Mouse (Mus musculus) intestine, postnatal 0 days (tissue): ENCODE results near the gene Agbl4. TPM values are rescaled to one million over a fixed set of nuclear protein-coding genes. Genes with fewer than 3 reads are reported as not detected.

Experiments
- ATAC-seq: fragments of 200-750 bp; cut with Nextera tagmentation; 2 replicates; pipeline ENCODE4 v1.8.0; 2017; ENCODE audit warnings: mild to moderate bottlenecking, moderate TSS enrichment, moderate library complexity
- H3K27ac ChIP-seq: fragments of 300-500 bp; sonication (generic); 2 replicates; pipeline ENCODE4 v1.5.1; 2014; ENCODE audit warnings: mild to moderate bottlenecking, low read depth, low read length, moderate library complexity
- H3K27me3 ChIP-seq: fragments of 300-500 bp; sonication (generic); replicated peaks from 2 replicates; pipeline ENCODE4 v1.6.1; 2014; ENCODE audit warnings: low read length, mixed read lengths; ENCODE audit not compliant: control insufficient read depth, insufficient read depth
- H3K36me3 ChIP-seq: fragments of 300-500 bp; sonication (generic); 2 replicates; pipeline ENCODE4 v1.6.1; 2014; ENCODE audit warnings: mild to moderate bottlenecking, moderate library complexity; ENCODE audit not compliant: control insufficient read depth, insufficient read depth
- H3K4me1 ChIP-seq: fragments of 300-500 bp; sonication (generic); replicated peaks from 2 replicates; pipeline ENCODE4 v1.6.1; 2014; ENCODE audit warnings: antibody characterized with exemption, low read length, mixed read lengths; ENCODE audit not compliant: control insufficient read depth, insufficient read depth
- H3K4me2 ChIP-seq: fragments of 300-500 bp; sonication (generic); replicated peaks from 2 replicates; pipeline ENCODE4 v1.6.1; 2014; ENCODE audit warnings: low read depth, mild to moderate bottlenecking, moderate library complexity
- H3K4me3 ChIP-seq: fragments of 300-500 bp; sonication (generic); 2 replicates; pipeline ENCODE4 v1.5.1; 2014; ENCODE audit warnings: low read depth, low read length
- H3K9ac ChIP-seq: fragments of 300-500 bp; sonication (generic); 2 replicates; pipeline ENCODE4 v1.6.1; 2014; ENCODE audit warnings: mild to moderate bottlenecking, low read depth, low read length
- H3K9me3 ChIP-seq: fragments of 300-500 bp; sonication (generic); 2 replicates; pipeline ENCODE4 v1.6.1; 2016; ENCODE audit warnings: mixed run types; ENCODE audit not compliant: control insufficient read depth
- CTCF ChIP-seq: sonication (generic); IDR thresholded peaks from 2 replicates; pipeline ENCODE4 v1.5.1; 2016; ENCODE audit warnings: low read depth, mild to moderate bottlenecking, control low read depth, antibody characterized with exemption, moderate library complexity
- WGBS: fragments of 180-500 bp; shearing (Covaris S2); extraction: QIAGEN DNeasy Blood & Tissue Kit; methylation state at CpG from one replicate; pipeline ENCODE4 v1.1.7; 2014; 5-methylcytosine and 5-hydroxymethylcytosine counted together
- polyA plus RNA-seq: library from polyadenylated mRNA; unstranded; fragments of >200 nt; fragmentation: Nextera tagmentation; extraction: Ambion mirVana; gene quantifications from 2 replicates; pipeline ENCODE4 v1.2.1, GENCODE M21; 2015

The Agbl4 gene
- polyA plus RNA-seq, 1 experiment from 2014 or later = 0.18 TPM

DNA sequence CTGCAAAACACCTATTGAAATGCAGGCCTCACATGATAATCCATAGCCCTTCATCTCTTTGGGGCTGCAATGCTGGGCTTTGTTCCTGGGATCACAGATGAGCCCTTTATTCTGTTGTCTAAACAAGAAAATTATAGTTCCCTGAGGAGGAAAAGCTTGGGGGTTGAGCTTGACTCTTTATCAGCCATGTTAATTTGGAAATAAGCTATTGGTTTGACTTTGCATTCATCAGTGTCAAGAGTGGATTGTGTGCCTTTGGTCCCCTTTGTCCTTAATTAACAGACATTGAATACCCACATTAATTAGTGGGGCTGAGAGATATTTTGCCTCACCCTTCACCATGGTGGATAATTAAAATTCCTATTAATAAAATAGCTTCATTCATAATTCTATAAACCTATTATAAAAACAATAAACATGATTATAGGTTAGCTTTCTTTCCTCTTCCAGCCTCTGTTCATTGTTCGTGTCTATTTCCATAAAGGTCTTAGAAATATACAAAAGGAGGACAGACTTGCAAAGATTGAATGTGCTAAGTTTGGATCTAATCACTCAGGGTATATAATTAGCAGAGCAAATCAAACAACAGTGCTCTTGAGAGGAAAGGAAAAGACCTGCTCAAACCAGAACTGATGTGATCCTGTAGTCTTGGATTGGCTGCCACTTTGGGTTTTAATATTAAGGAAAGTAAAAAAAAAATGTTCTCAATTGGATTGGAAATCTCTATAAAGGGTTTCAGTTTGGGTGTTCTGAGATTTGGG lies 607.4 kb downstream of the Agbl4 start:
- no peak overlapping the region for H3K4me2 ChIP-seq
- H3K27me3 ChIP-seq = no peaks in the 10 kb centered on the region
- H3K4me3 ChIP-seq = no peak overlapping the region
- no peak for ATAC-seq
- no peak overlapping the region for H3K9ac ChIP-seq
- no peaks in the 10 kb centered on the region for H3K9me3 ChIP-seq
- no peaks in the 10 kb centered on the region for H3K36me3 ChIP-seq
- H3K27ac ChIP-seq = no peak overlapping the region
- no peaks in the 10 kb centered on the region for H3K4me1 ChIP-seq
- TF ChIP-seq CTCF = no peak
- 86% methylated on average over 1 of the region's 1 CpGs for WGBS

DNA sequence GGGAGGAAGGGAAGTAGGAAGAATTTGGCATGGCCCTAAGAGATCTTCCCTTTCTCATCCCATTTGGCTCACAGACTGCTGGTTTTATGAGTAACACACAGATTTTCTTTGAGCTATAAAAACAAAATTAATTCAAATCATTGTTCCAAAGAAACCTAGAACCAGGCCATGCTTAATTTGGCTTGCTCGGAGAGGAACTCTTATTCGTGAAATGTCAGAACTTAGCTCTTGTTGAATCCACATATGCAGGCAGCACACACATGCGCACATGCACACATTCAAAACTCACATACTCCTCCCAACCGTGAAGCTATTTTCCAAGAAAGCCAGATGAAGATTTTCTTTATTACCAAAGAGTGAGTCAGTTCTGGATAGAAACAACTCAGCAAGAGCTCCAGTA lies 621.9 kb downstream of the Agbl4 start:
- WGBS = 93% methylated on average over 4 of the region's 4 CpGs
- Histone ChIP-seq H3K4me3 (no peak overlapping the region), H3K4me2 (no peak overlapping the region), H3K27me3 (no peaks in the 10 kb centered on the region), H3K36me3 (no peaks in the 10 kb centered on the region), H3K4me1 (no peaks in the 10 kb centered on the region), H3K27ac (no peak overlapping the region), H3K9me3 (no peaks in the 10 kb centered on the region), H3K9ac (no peak overlapping the region)
- ATAC-seq = no peak
- TF ChIP-seq CTCF = no peak

DNA sequence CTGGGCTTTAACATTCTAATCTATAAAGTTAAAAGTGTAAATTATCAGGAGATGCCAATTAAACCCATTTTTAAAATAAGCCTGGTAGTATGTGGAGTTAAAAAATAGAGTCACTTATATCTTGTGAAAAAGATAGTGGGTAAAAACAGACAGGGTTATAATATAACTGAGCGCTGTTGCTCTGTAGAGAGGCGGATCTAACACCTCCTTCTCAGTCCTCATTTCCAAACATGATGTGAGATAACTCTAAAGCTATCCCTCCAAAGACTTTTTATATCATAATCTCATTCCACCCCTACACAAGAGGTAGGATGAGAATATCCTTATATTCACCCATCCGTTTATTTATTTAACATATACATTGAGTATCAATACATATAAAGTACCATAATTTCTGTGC lies 669.9 kb downstream of the Agbl4 start:
- Histone ChIP-seq H3K27ac (no peak overlapping the region), H3K4me2 (no peak overlapping the region), H3K9ac (no peak overlapping the region), H3K9me3 (no peaks in the 10 kb centered on the region), H3K36me3 (no peaks in the 10 kb centered on the region), H3K4me3 (no peak overlapping the region), H3K4me1 (no peaks in the 10 kb centered on the region), H3K27me3 (no peaks in the 10 kb centered on the region)
- no peak for TF ChIP-seq CTCF
- 85% methylated on average over 3 of the region's 3 CpGs for WGBS
- ATAC-seq = no peak

DNA sequence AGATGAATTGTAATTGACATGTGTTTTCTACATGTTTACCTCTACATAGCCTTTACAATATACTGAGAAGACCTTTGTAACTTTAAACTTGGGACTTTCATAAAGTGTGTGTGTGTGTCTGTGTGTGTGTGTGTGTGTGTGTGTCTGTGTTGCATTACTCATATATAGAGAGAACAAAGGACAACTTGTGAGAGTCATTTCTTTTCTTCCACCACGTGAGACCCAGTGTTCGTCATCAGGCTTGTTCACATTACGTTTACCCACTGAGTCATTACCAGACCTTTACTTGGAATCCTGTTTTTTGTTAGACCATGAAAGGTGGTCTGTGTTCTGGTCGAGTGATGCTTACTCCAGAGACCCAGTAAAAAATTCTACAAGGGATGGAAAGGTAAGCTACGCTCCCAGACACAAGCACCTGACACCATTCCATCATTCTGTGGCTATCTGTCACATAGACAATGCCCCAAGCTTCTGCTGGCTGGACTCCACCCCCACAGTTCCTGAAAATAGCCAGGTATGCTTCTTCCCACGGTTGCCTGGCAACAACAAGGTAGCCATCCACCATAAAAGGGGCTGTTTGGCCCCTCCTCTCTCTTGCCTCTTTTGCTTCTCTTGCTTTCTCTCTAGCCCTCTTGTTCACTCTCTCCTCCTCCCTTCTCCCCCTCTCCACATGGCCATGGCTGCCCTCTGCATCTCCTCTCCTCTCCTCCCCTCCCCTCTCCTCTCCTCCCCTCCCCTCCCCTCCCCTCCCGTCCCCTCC lies 676.5 kb downstream of the Agbl4 start:
- no peak for ATAC-seq
- Histone ChIP-seq H3K4me2 (no peak overlapping the region), H3K9ac (no peak overlapping the region), H3K36me3 (no peaks in the 10 kb centered on the region), H3K9me3 (no peaks in the 10 kb centered on the region), H3K4me1 (no peaks in the 10 kb centered on the region), H3K27me3 (no peaks in the 10 kb centered on the region), H3K27ac (no peak overlapping the region), H3K4me3 (no peak overlapping the region)
- WGBS = 45% methylated on average over 6 of the region's 7 CpGs
- no peak for TF ChIP-seq CTCF

DNA sequence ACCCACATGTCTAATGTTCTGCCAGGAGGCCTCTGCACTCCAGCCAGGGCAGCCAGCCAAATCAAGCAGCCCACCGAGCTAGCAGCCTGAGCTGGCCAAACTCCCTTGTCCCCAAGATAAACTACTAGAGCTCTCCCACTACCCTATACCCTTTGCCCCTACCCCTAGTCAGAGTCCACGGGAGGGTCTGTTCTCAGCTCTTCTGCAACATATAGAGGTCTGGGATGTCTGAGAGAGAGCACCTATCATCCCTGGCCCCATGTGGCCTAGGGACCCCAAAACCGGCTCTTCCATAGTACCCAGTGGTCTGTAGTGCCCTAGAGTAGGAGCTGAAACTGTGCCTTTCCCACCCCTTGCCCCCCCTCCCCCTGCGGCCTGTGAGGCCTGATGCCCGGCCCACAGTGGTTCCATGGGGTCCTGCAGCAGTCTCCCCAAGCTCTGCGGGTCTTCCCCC lies 677.3 kb downstream of the Agbl4 start:
- H3K27ac ChIP-seq = no peak overlapping the region
- 74% methylated on average over 6 of the region's 6 CpGs for WGBS

DNA sequence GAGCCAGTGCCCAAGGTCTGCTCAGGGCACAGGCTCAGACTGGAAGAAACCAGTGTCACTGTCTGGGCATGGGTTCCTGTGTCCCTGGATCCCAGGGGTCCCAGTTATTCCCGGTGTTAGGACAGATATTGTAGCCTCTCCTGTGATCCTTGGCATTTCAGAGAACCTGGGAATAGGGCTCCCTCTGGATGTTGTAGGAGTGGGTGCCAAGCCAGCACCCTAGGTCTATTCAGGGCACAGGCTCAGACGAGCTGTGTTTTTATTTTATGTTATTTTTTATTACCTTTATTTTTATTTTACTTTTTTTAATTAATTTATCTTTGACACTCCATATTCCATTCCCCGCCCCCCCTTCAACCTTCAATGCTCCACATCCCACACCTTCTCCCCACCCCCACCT lies 680.3 kb downstream of the Agbl4 start:
- no peak overlapping the region for H3K27ac ChIP-seq
- no peaks in the 10 kb centered on the region for H3K4me1 ChIP-seq
- no peak for TF ChIP-seq CTCF
- no peak overlapping the region for H3K4me3 ChIP-seq
- no peak for ATAC-seq
- 75% methylated on average over 3 of the region's 3 CpGs for WGBS
- H3K9ac ChIP-seq = no peak overlapping the region
- H3K36me3 ChIP-seq = no peaks in the 10 kb centered on the region
- H3K27me3 ChIP-seq = no peaks in the 10 kb centered on the region
- no peaks in the 10 kb centered on the region for H3K9me3 ChIP-seq
- no peak overlapping the region for H3K4me2 ChIP-seq

More for the DNA sequence above, 677.3 kb downstream of the Agbl4 start:
- H3K4me2 ChIP-seq = no peak overlapping the region
- no peak overlapping the region for H3K9ac ChIP-seq
- H3K4me1 ChIP-seq = no peaks in the 10 kb centered on the region
- no peaks in the 10 kb centered on the region for H3K27me3 ChIP-seq
- H3K36me3 ChIP-seq = no peaks in the 10 kb centered on the region
- H3K4me3 ChIP-seq = no peak overlapping the region
- H3K9me3 ChIP-seq = no peaks in the 10 kb centered on the region
- ATAC-seq = no peak
- TF ChIP-seq CTCF = no peak
